Mouse (Mus musculus): ENCODE data around the gene Man2b1.

- no peak for TF ChIP-seq CTCF (IDR thresholded peaks at IDR 0.05)
- no peak for TF ChIP-seq EP300 (IDR thresholded peaks at IDR 0.05; ENCODE audit: insufficient read depth, low read depth, low read length)
- TF ChIP-seq POLR2A (IDR thresholded peaks at IDR 0.05; ENCODE audit: insufficient read depth, low read depth, low read length) = no peak
Observed at GRCm38 (mm10) chr8:85037681-85038531, 45.2 kb upstream of the Man2b1 start.
